Mouse (Mus musculus) forebrain, embryonic 12.5 days (tissue): ENCODE results near the gene Card6. TPM values are rescaled to one million over a fixed set of nuclear protein-coding genes. Genes with fewer than 3 reads are reported as not detected.

Experiments used
- polyA plus RNA-seq: library from polyadenylated mRNA; unstranded; fragments of >200 nt; fragmentation: Nextera tagmentation; extraction: Ambion mirVana; gene quantifications from 2 replicates; pipeline ENCODE4 v1.2.1, GENCODE M21; 2016

Gene Card6
- polyA plus RNA-seq, 1 experiment from 2014 or later, result 0.45 TPM

Other genes with a start within 250 kb of the Card6 start
- not detected in 2 replicates for gene Mroh2b, start 209.8 kb downstream of the Card6 start, polyA plus RNA-seq
- gene C7, start 44.8 kb downstream of the Card6 start, polyA plus RNA-seq, result not detected in 2 replicates
- gene Rpl37, start 8.1 kb upstream of the Card6 start, polyA plus RNA-seq, result 475 and 476 TPM in 2 replicates
- gene Prkaa1, start 35.3 kb upstream of the Card6 start, polyA plus RNA-seq, result 14.7 and 14.9 TPM in 2 replicates
- 42.4 and 46.2 TPM in 2 replicates for gene Ttc33, start 77.0 kb upstream of the Card6 start, polyA plus RNA-seq
- gene Ptger4, start 135.6 kb upstream of the Card6 start, polyA plus RNA-seq, result 0.82 and 0.84 TPM in 2 replicates